Mouse (Mus musculus) heart, adult 2 months (tissue): ENCODE measurements at regions not wholly inside any gene's neighbourhood (a gene's known extent, or its start where the extent isn't known, plus 50 kb on each side); places are given as distances from the start of the nearest gene placed in this dataset.

Source experiments
- DNase-seq, 2 experiments: peaks; one replicate each; pipeline ENCODE4 v3.0.0; 2021
- H3K27ac ChIP-seq: fragments of 200-600 bp; 2 replicates; pipeline ENCODE4 v1.8.1; 2022
- H3K27me3 ChIP-seq: fragments of 200-500 bp; 2 replicates; pipeline ENCODE4 v1.6.1; 2012; ENCODE audit warnings: mild to moderate bottlenecking, low read length, inconsistent platforms, mixed read lengths; ENCODE audit not compliant: control insufficient read depth, insufficient read depth
- H3K36me3 ChIP-seq: fragments of 200-500 bp; 2 replicates; pipeline ENCODE4 v1.6.1; 2012; ENCODE audit warnings: low read length, inconsistent platforms; ENCODE audit not compliant: control insufficient read depth, insufficient read depth
- H3K4me1 ChIP-seq: fragments of 200-500 bp; 2 replicates; pipeline ENCODE4 v1.6.1; 2011; ENCODE audit warnings: low read length; ENCODE audit not compliant: control insufficient read depth, insufficient read depth
- H3K4me3 ChIP-seq: fragments of 200-600 bp; 2 replicates; pipeline ENCODE4 v1.8.1; 2022
- H3K79me2 ChIP-seq: fragments of 200-500 bp; replicated peaks from 2 replicates; pipeline ENCODE4 v1.6.1; 2012; ENCODE audit warnings: mild to moderate bottlenecking, inconsistent platforms, low read length, moderate library complexity, mixed read lengths; ENCODE audit not compliant: control insufficient read depth, insufficient read depth
- H3K9ac ChIP-seq: fragments of 200-500 bp; 2 replicates; pipeline ENCODE4 v1.6.1; 2012; ENCODE audit warnings: low read depth, mild to moderate bottlenecking, control low read depth, inconsistent platforms, low read length, mixed read lengths
- CTCF ChIP-seq: fragments of 200-600 bp; IDR thresholded peaks from 2 replicates; pipeline ENCODE4 v1.8.1; 2022; ENCODE audit warnings: antibody characterized with exemption, mild to moderate bottlenecking, moderate library complexity
- EP300 ChIP-seq: fragments of 200-500 bp; IDR thresholded peaks from 2 replicates; pipeline ENCODE4 v1.6.1; 2011; ENCODE audit warnings: low read depth, low read length, control low read depth; ENCODE audit not compliant: insufficient read depth
- POLR2A ChIP-seq: fragments of 200-500 bp; IDR thresholded peaks from 2 replicates; pipeline ENCODE4 v1.6.1; 2011; ENCODE audit warnings: mild to moderate bottlenecking, low read depth, low read length, control low read depth; ENCODE audit not compliant: insufficient read depth
- WGBS: fragments of 180-500 bp; shearing (Covaris S2); methylation state at CpG from one replicate; pipeline ENCODE4 v1.1.7; 2018; 5-methylcytosine and 5-hydroxymethylcytosine counted together
- intact Hi-C: fragments of 180-260 bp; cut with DNase I; formaldehyde crosslinking; loops from one replicate; pipeline ENCODE4 v1.15.1; 2025

DNA sequence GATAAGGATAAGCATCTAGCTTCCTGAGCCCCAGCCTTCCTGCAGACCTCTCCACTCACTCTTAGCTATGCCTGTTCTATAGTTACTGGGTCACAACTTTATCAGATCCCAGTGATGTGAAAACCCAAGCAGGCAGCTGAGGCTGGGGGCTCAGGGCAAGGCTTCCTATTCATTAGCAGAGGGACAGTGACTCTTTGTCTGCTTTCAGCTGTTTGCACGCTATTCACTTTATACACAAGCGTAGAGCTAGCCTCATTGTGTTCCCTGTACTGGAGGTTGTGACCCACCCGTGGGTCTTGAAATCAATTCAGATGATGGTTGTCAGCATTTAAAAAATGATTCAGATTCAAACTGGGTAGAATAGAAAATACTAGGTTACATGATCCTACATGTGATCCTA lies 199.5 kb downstream of the Plpp3 start:
- Histone ChIP-seq H3K4me1 (no peaks in the 10 kb centered on the region; the same call in 1 of the 2 replicates), H3K79me2 (no peaks in the 10 kb centered on the region), H3K4me3 (no peak overlapping the region), H3K36me3 (no peaks in the 10 kb centered on the region), H3K9ac (no peak overlapping the region), H3K27ac (no peak overlapping the region), H3K27me3 (no peaks in the 10 kb centered on the region)
- no peak for DNase-seq
- TF ChIP-seq EP300 (no peak), POLR2A (no peak), CTCF (no peak)
- WGBS: 75% methylated on average over 3 of the region's 3 CpGs
- intact Hi-C loops: loop anchor here (5.0 kb wide), 1 partner anchor 41 kb away; no protein-coding TSS in a partner anchor

GRCm38 (mm10) chr4:105358725-105359124 lies 201.6 kb downstream of the Plpp3 start:
- Histone ChIP-seq H3K4me1 (peaks cover 3% of the 10 kb centered on the region; the same call in 1 of the 2 replicates), H3K36me3 (no peaks in the 10 kb centered on the region), H3K79me2 (no peaks in the 10 kb centered on the region), H3K4me3 (no peak overlapping the region), H3K27me3 (no peaks in the 10 kb centered on the region), H3K27ac (no peak overlapping the region), H3K9ac (no peak overlapping the region)
- 20% methylated on average over 2 of the region's 2 CpGs for WGBS
- intact Hi-C loops: loop anchor here (5.0 kb wide), 1 partner anchor 39 kb away; no protein-coding TSS in a partner anchor
- TF ChIP-seq POLR2A: no peak
- no peak for TF ChIP-seq CTCF
- no peak for DNase-seq

GRCm38 (mm10) chr4:105364496-105364895 lies 207.3 kb downstream of the Plpp3 start:
- WGBS: 36% methylated on average over 6 of the region's 6 CpGs
- TF ChIP-seq POLR2A (no peak), EP300 (0 out of 2 replicates have a peak, but pooled peaks have one; percentile 11)
- intact Hi-C loops: loop anchor here (1.0 kb wide), 1 partner anchor 85 kb away; no protein-coding TSS in a partner anchor
- H3K79me2 ChIP-seq: no peaks in the 10 kb centered on the region
- peaks cover 2% of the 10 kb centered on the region; the same call in 1 of the 2 replicates for H3K36me3 ChIP-seq
- no peak overlapping the region for H3K9ac ChIP-seq
- no peak overlapping the region for H3K4me3 ChIP-seq
- peak in 1 of 2 experiments; percentile 67 for DNase-seq
- H3K4me1 ChIP-seq: peaks cover 7% of the 10 kb centered on the region
- H3K27me3 ChIP-seq: no peaks in the 10 kb centered on the region
- H3K27ac ChIP-seq: peak overlapping the region; percentile 86

DNA sequence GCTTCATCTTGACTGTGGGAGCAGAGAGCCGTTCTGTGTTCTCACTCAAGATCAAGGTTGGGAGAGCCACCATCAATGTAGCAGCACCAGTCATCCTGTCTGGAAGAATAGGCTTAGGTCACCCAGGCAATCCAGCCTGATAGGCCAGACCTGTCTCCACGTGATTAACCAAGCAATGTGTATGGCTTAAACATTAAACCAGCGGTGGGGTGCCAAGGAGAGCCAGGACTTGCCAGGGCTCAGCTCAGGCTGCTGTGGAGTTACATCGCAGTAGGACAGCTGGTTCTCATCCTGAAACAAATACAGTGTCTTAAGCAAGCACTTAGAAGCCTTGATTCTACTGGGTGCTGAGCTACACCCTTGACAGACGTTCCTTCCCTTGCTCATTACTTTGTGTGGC lies 207.9 kb downstream of the Plpp3 start:
- TF ChIP-seq CTCF (no peak), EP300 (no peak), POLR2A (no peak)

DNA sequence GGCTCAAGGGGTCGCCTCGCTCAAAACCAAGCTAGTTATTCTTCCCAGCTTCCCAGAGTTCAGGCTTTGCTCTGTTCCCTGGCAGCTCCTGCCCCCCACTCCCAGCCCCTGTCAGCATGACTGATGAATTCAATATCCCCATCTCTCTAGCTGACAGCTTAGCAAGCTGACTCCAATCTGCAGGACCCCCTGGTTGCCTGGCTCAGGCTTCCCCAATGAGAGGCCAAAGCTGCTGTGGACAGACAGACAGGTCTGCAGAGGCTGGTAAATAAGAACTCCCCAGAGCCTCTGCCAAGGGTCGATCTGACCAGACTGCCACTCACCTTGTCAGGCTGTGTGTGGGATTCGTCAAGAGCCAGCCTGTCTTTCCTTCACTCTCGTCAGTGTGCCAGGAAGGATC lies 219.4 kb downstream of the Plpp3 start:
- no peaks in the 10 kb centered on the region for H3K27me3 ChIP-seq
- no peaks in the 10 kb centered on the region for H3K79me2 ChIP-seq
- H3K9ac ChIP-seq: no peak overlapping the region
- no peak overlapping the region for H3K4me3 ChIP-seq
- peaks cover 9% of the 10 kb centered on the region for H3K4me1 ChIP-seq
- DNase-seq: no peak
- WGBS: 63% methylated on average over 5 of the region's 5 CpGs
- intact Hi-C loops: no loop called here
- no peaks in the 10 kb centered on the region for H3K36me3 ChIP-seq
- TF ChIP-seq POLR2A (no peak), EP300 (no peak), CTCF (no peak)
- H3K27ac ChIP-seq: no peak overlapping the region

More for the DNA sequence above, 207.9 kb downstream of the Plpp3 start:
- Histone ChIP-seq H3K79me2 (no peaks in the 10 kb centered on the region), H3K4me1 (peaks cover 7% of the 10 kb centered on the region), H3K27me3 (no peaks in the 10 kb centered on the region), H3K9ac (no peak overlapping the region), H3K27ac (peak overlapping the region; percentile 86), H3K4me3 (no peak overlapping the region), H3K36me3 (peaks cover 2% of the 10 kb centered on the region; the same call in 1 of the 2 replicates)
- 53% methylated on average over 5 of the region's 5 CpGs for WGBS
- peak in 1 of 2 experiments; percentile 30 for DNase-seq
- intact Hi-C loops: no loop called here

GRCm38 (mm10) chr4:105377469-105378187 lies 220.5 kb downstream of the Plpp3 start:
- H3K4me1 ChIP-seq: peaks cover 9% of the 10 kb centered on the region
- no peak overlapping the region for H3K9ac ChIP-seq
- 40% methylated on average over 11 of the region's 11 CpGs for WGBS
- no peaks in the 10 kb centered on the region for H3K27me3 ChIP-seq
- intact Hi-C loops: no loop called here
- no peak overlapping the region for H3K27ac ChIP-seq
- H3K4me3 ChIP-seq: no peak overlapping the region
- H3K36me3 ChIP-seq: no peaks in the 10 kb centered on the region
- no peaks in the 10 kb centered on the region for H3K79me2 ChIP-seq
- DNase-seq: no peak
- no peak for TF ChIP-seq POLR2A
- TF ChIP-seq CTCF: no peak
- no peak for TF ChIP-seq EP300
